In the genomic region with DNA sequence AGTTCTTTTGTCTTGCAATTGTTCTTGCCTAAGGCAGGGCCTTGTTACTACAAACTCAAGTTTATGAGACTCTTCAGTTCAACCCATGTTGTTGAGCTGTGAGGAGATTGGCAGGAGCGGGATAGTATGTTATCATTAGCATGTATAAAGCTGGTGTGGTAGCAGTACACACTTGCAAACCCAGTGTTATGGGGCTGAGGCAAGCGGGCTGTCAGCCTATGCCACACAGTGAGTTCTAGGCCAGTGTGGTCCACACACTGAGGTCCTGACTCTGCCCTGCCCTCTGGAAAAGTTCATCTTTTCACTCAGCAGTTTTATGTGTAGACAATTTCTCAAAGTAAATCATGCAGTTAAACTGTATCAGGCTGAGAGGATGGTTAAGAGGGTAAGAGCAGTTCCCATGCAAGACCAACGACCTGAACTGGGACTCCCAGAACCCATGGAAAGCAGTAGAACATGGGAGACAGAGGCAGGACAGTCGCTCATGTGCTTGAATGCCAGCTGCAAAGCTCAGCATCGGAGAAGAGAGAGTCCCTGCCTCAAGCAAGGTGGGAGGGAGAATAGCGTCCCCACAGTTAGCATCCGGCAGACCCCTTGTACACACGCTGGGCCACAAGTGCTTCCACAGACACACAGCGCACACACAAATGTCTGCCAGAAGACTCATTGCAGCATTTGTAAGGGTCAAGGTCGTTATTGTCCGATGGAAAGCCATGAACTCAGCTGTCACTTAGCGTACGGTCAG, we compare ENCODE assay signal across 8 mouse cellular contexts. TPM values are rescaled to one million over a fixed set of nuclear protein-coding genes. Genes with fewer than 3 reads are reported as not detected.
DNase-seq lines count a peak whose midpoint lies in the region; ATAC-seq and TF ChIP-seq lines count a peak whose summit lies in the region.

No protein-coding gene starts in this region.

- H3K36me3 ChIP-seq in heart, embryonic 14.5 days (ENCODE audit: control insufficient read depth, insufficient read depth, low read length) = no peaks in the 10 kb centered on the region
- H3K36me3 ChIP-seq in CH12.LX (replicated peaks in 1 of 2; ENCODE audit: control insufficient read depth in 1 of 2, insufficient read depth in 1 of 2, low read length in 1 of 2) = peaks cover 0 to 3% of the 10 kb centered on the region in 2 experiments
- no peaks in the 10 kb centered on the region for H3K36me3 ChIP-seq in forebrain, postnatal 0 days (ENCODE audit: insufficient read depth)
- no peaks in the 10 kb centered on the region for H3K36me3 ChIP-seq in midbrain, embryonic 12.5 days

- no peak for TF ChIP-seq POLR2A in CH12.LX (IDR thresholded peaks at IDR 0.05; ENCODE audit: low read depth, low read length)

- no peak for TF ChIP-seq CTCF in CH12.LX (conservative IDR thresholded peaks at IDR 0.05 in 1 of 2, IDR thresholded peaks at IDR 0.05 in 1 of 2; ENCODE audit: low read depth in 2 of 2, low read length in 2 of 2)
- no peak for TF ChIP-seq CTCF in forebrain, postnatal 0 days (IDR thresholded peaks at IDR 0.05; ENCODE audit: low read depth)

- ATAC-seq in heart, embryonic 14.5 days (ENCODE audit: insufficient number of reproducible peaks, insufficient read depth, low FRiP score, low read depth) = no peak
- ATAC-seq in forebrain, postnatal 0 days = no peak
- ATAC-seq in midbrain, embryonic 12.5 days (ENCODE audit: low FRiP score, low read depth) = no peak

- no peak for TF ChIP-seq RAD21 in CH12.LX (IDR thresholded peaks at IDR 0.05; ENCODE audit: low read depth, low read length)

- no peaks in the 10 kb centered on the region for H3K9me3 ChIP-seq in heart, embryonic 14.5 days (ENCODE audit: control insufficient read depth, low read length)
- no peaks in the 10 kb centered on the region for H3K9me3 ChIP-seq in CH12.LX (replicated peaks; ENCODE audit: low read length)
- H3K9me3 ChIP-seq in forebrain, postnatal 0 days (ENCODE audit: low read length) = no peaks in the 10 kb centered on the region
- no peaks in the 10 kb centered on the region for H3K9me3 ChIP-seq in midbrain, embryonic 12.5 days

- no peak overlapping the region for H3K4me3 ChIP-seq in heart, embryonic 14.5 days (ENCODE audit: control insufficient read depth in 1 of 2, insufficient read depth in 1 of 2, low read depth in 1 of 2, low read length in 2 of 2)
- H3K4me3 ChIP-seq in CH12.LX (replicated peaks in 1 of 3; ENCODE audit: low read depth in 2 of 3, low read length in 2 of 3, poor library complexity in 1 of 3) = peak overlapping the region in 2 of 3 experiments; percentile 7 to 59
- peak overlapping the region; percentile 80 for H3K4me3 ChIP-seq in forebrain, postnatal 0 days (ENCODE audit: low read depth, low read length)
- peak overlapping the region; percentile 78; the same call in 1 of the 2 replicates for H3K4me3 ChIP-seq in midbrain, embryonic 12.5 days

- DNase-seq in heart, postnatal 36 days = no peak
- no peak for DNase-seq in CH12.LX (ENCODE audit: extremely low read depth)
- DNase-seq in forebrain, postnatal 0 days = no peak
- DNase-seq in c-Kit-positive CD71-positive TER-119-positive erythroid progenitor cells, embryonic 14.5 days (ENCODE audit: low spot score) = no peak
- DNase-seq in cerebellum, postnatal 36 days = no peak
- no peak for DNase-seq in cerebellum, adult 11-12 months

- H3K4me2 ChIP-seq in heart, embryonic 14.5 days (ENCODE audit: low read length) = peak overlapping the region; percentile 78; the same call in 1 of the 2 replicates
- H3K4me2 ChIP-seq in CH12.LX (ENCODE audit: insufficient read depth, low read depth, poor library complexity, severe bottlenecking) = peak overlapping the region; percentile 60
- peak overlapping the region; percentile 58 for H3K4me2 ChIP-seq in forebrain, postnatal 0 days (ENCODE audit: low read depth)
- H3K4me2 ChIP-seq in midbrain, embryonic 12.5 days (replicated peaks) = peak overlapping the region; percentile 79

- H3K9ac ChIP-seq in heart, embryonic 14.5 days (ENCODE audit: low read length) = no peak overlapping the region
- H3K9ac ChIP-seq in CH12.LX (ENCODE audit: insufficient read depth, low read depth) = peak overlapping the region; percentile 59; the same call in 1 of the 2 replicates
- H3K9ac ChIP-seq in forebrain, postnatal 0 days = no peak overlapping the region
- H3K9ac ChIP-seq in midbrain, embryonic 12.5 days (replicated peaks) = peak overlapping the region; percentile 20; the same call in 1 of the 2 replicates

- in situ Hi-C loops in CH12.LX (cut with MboI; ENCODE audit: low pct_ligation_motif_present, low pct_unique_long_range_greater_than_20kb, low sequenced_read_pairs) = no loop called here

- no peaks in the 10 kb centered on the region for H3K27me3 ChIP-seq in heart, embryonic 14.5 days (ENCODE audit: control insufficient read depth, insufficient read depth, low read length)
- H3K27me3 ChIP-seq in CH12.LX (replicated peaks) = no peaks in the 10 kb centered on the region
- no peaks in the 10 kb centered on the region for H3K27me3 ChIP-seq in forebrain, postnatal 0 days (ENCODE audit: insufficient read depth, low read length)
- H3K27me3 ChIP-seq in midbrain, embryonic 12.5 days = peaks cover 6% of the 10 kb centered on the region; the same call in 1 of the 2 replicates

- H3K4me1 ChIP-seq in heart, embryonic 14.5 days (ENCODE audit: control insufficient read depth in 2 of 2, insufficient read depth in 2 of 2, low read length in 2 of 2) = peaks cover 0 to 4% of the 10 kb centered on the region in 2 experiments; a peak in 2 of 4 replicates
- peaks cover 18 to 61% of the 10 kb centered on the region in 2 experiments for H3K4me1 ChIP-seq in CH12.LX (ENCODE audit: control insufficient read depth in 1 of 2, insufficient read depth in 2 of 2)
- peaks cover 9% of the 10 kb centered on the region; the same call in 1 of the 2 replicates for H3K4me1 ChIP-seq in forebrain, postnatal 0 days (ENCODE audit: insufficient read depth)
- H3K4me1 ChIP-seq in midbrain, embryonic 12.5 days = peaks cover 19% of the 10 kb centered on the region

- WGBS in heart, embryonic 14.5 days = 87% methylated on average over 13 of the region's 13 CpGs
- WGBS in forebrain, postnatal 0 days = 90% methylated on average over 13 of the region's 13 CpGs
- WGBS in midbrain, embryonic 12.5 days = 89% methylated on average over 13 of the region's 13 CpGs

- intact Hi-C loops in heart, postnatal 36 days (cut with DNase I) = no loop called here

- peaks cover 2% of the 10 kb centered on the region for H3K79me2 ChIP-seq in CH12.LX (replicated peaks; ENCODE audit: control insufficient read depth, extremely low read depth, insufficient read depth, poor library complexity, severe bottlenecking)

- dilution Hi-C loops in CH12.LX (cut with MboI; ENCODE audit: extremely low pct_ligation_motif_present, extremely low pct_unique_long_range_greater_than_20kb, low sequenced_read_pairs) = no loop called here

- no peak for TF ChIP-seq EP300 in CH12.LX (IDR thresholded peaks at IDR 0.05; ENCODE audit: low read length)

- no peak overlapping the region for H3K27ac ChIP-seq in heart, embryonic 14.5 days (replicated peaks in 1 of 2; ENCODE audit: control insufficient read depth in 1 of 2, insufficient read depth in 1 of 2, low read depth in 2 of 2, low read length in 2 of 2)
- peak overlapping the region; percentile 66 for H3K27ac ChIP-seq in CH12.LX (ENCODE audit: insufficient read depth, low read depth)
- H3K27ac ChIP-seq in forebrain, postnatal 0 days (ENCODE audit: low read depth, low read length) = no peak overlapping the region
- H3K27ac ChIP-seq in midbrain, embryonic 12.5 days (replicated peaks) = no peak overlapping the region

TF ChIP-seq in CH12.LX, 34 proteins besides CTCF, POLR2A, EP300 and RAD21:
- no peak for TF ChIP-seq KAT2A (IDR thresholded peaks at IDR 0.05; ENCODE audit: insufficient replicate concordance, low read length)
- TF ChIP-seq MEF2A (IDR thresholded peaks at IDR 0.05; ENCODE audit: borderline replicate concordance, low read depth, low read length) = no peak
- no peak for TF ChIP-seq MAFK (IDR thresholded peaks at IDR 0.05; ENCODE audit: insufficient replicate concordance, low read length)

RNA-seq across cellular contexts. Expression of a gene that starts 1.5 kb away (rescaled TPM):
- 11.2 and 12.5 TPM in 2 replicates for polyA plus RNA-seq in heart, embryonic 14.5 days (2014; fragmentation: Nextera tagmentation; extraction: Ambion mirVana)
- total RNA-seq in heart, postnatal 36 days (2021) = 1 to 10 TPM; 6.4 to 9.3 TPM
- total RNA-seq in CH12.LX (2012; rRNA removed) = 8.4 and 9.0 TPM in 2 replicates
- 9.2 and 10.3 TPM in 2 replicates for total RNA-seq in CH12.LX (2014; rRNA removed)
- 6.6 and 6.9 TPM in 2 replicates for polyA plus RNA-seq in CH12.LX (2012; ENCODE audit: insufficient read length, low read depth)
- 40.0 and 56.9 TPM in 2 replicates for total RNA-seq in forebrain, postnatal 0 days (2014; rRNA removed)
- polyA plus RNA-seq in forebrain, postnatal 0 days (2015; fragmentation: Nextera tagmentation; extraction: Ambion mirVana) = 18.6 and 28.1 TPM in 2 replicates
- polyA plus RNA-seq in midbrain, embryonic 12.5 days (2016; fragmentation: Nextera tagmentation; extraction: Ambion mirVana) = 18.9 and 20.6 TPM in 2 replicates

Comparison
In these comparisons a context has a peak if more than half of its experiments do, and no peak if none do; other contexts are left out.
1. H3K4me3 ChIP-seq: peak in CH12.LX (2 of 3), forebrain, postnatal 0 days (single experiment) and midbrain, embryonic 12.5 days (single experiment); none in heart, embryonic 14.5 days (0 of 2).
2. H3K9ac ChIP-seq: peak in CH12.LX (single experiment) and midbrain, embryonic 12.5 days (single experiment); none in heart, embryonic 14.5 days (single experiment) and forebrain, postnatal 0 days (single experiment).
3. Peak in every context shown above with its lines, with median percentiles within 50 percentile points of each other: H3K4me2 ChIP-seq.